Mouse (Mus musculus): ENCODE measurements around the gene Gng8.

Gng8 gene

DNA sequence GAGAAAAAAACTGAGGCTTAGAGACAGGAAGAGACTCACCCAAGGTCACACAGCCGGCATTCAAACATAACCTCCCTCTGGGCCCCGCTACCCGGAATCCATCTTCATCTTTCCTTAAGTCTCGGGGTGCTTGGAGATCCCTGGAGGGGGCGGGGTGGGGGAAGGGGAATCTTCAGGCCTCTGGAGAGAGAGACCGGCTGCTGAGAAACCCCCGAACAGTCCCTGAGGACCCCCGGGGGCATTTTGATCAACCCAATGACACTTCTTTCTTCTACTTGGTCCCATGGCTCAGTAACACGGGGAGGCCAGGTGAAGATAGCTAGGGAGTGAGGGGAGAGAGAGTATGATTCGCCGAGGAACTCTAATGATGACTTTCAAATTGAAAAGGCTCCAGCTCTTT, 15.6 kb upstream of the Gng8 start:
- DNase-seq (ENCODE audit: low spot score): peak; percentile 30

DNA sequence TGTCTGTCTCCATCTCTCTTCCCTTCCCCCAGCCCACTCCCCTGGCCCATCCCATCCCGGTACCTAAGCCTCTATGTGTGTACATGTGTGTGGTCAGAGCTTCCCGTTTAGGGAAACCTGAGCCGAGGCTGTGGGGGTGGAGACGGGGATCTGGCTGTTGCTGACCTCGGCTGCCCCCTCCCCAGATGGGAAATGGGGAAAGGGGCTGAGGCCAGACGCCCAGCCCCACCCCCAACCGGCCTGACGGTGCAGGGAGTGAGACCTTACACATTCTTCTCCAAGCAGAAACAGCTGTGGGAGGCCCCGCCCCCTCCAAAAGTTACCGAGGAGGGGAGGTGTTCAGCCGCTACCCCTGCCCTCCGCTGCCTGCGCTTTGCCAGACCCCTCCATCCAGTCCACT, 15.0 kb upstream of the Gng8 start:
- DNase-seq (ENCODE audit: low spot score): peak; percentile 56

GRCm38 (mm10) chr7:16877717-16878116, 13.9 kb upstream of the Gng8 start:
- DNase-seq (ENCODE audit: low spot score): no peak

DNA sequence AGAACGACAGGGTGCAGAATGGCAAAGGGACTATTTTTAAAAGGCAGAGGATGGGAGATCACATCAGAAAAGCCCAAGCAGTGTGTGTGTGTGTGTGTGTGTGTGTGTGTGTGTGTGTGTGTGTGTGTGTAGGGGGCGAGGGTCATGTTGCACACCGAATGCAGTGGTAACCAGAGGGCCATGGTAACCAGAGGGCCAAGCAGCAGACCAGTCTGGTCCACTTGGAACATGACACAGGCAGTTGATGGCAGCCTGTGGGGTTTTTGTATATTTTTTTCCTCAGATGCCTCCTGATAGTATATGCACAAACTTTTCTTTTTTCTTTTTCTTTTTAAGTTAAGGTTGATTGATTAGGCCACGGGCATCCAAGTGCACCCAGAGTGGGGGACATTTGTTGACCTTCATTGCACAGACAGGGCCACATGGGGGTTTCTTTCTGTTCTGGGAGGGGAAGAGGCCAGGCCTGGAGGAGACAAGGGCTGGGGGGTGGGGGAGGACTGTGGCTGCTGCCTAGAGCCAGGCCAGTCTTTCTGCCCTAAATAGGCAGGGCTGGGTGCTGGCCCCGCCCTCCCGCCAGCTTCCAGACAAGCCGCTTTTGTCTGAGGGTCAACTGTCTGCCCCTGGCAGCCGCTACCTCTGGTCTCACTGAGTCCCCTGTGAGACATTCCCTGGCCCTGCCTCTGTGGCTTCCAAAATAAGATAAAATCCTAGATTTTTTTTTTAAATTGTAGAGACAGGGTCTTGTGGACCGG, 11.6 kb upstream of the Gng8 start:
- peak; percentile 88 for DNase-seq (ENCODE audit: low spot score)

DNA sequence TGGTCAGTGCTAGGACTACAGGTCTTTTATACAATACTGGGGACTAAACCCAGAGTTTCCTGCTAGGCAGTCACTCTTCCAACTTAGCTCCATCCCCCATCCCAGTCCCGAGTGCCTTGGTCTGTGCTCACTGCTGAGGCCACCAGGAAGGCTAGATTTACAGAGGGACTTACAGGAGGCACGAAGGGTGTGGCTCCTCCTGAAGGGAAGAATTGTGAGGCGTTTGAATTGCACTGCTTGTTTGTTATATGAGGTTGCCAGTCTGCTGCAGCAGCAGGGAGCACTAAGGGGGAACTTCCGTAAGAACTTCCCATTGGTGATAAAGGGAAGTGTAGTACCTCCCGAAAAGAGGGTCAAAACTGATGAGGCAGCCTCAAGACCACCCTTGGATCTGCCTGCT, 11.0 kb upstream of the Gng8 start:
- no peak for DNase-seq (ENCODE audit: low spot score)

GRCm38 (mm10) chr7:16883162-16883561, 8.4 kb upstream of the Gng8 start:
- no peak for DNase-seq (ENCODE audit: low spot score)

DNA sequence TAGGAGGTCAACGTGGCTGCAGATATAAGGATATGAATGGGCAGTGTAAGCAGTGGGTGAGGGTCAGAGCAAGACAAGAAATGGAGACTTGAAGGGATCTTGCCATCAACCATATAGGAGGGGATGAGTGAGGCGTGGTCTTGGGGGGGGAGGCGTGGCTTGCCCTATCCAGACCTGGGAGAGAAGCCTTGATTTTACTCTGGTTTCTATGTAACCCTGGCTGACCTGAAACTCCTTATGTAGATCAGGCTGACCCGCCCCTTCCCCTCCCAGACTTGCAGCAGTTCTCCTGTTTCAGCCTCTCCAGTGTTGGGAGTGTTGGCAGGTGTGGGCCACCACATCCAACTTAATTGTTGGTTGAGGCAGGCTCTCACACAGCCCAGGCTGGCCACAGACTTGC, 7.3 kb upstream of the Gng8 start:
- no peak for DNase-seq (ENCODE audit: low spot score)

DNA sequence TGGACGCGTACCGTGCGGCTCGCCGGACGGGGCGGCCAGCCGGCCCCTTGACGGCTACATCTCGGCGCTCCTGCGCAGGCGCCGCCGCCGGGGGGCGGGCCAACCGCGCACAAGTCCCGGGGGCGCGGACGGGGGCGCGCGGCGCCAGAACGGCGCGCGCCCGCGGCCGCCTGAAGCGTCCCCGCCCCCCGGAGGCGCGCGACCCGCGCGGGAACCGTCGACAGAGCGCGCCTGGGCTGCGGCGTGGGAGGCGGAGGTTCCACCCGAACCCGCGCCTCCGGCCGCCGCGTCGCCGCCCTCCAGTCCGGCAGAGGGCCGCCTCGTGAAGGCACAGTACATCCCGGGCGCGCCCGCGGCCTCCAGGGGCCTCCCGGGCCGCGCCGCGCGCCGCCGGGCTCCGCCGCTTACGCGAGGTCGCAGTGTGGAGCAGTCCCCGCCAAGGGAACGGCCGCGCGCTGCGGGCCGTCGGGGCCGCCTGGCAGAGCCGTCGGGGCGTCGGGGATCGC, 6.3 kb upstream of the Gng8 start:
- peak; percentile 32 for DNase-seq (ENCODE audit: low spot score)

DNA sequence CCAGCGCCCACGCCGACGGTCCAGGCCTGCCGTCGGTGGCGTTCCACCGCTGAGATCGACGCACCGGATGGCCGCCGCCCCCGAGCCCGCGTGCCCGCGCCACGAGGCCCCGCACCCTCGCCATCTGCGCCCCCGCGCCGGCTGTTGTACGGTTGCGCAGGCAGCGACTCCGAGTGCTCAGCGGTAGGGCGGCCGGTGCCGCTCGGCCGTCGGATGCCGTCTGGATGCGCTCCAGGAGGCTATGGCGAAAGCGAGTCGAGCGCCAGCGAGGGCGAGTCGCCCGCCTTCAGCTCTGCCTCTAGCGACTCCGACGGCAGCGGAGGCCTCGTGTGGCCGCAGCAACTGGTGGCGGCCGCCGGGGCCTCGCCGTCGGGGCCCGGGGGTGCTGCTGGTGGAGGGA, 5.7 kb upstream of the Gng8 start:
- no peak for DNase-seq (ENCODE audit: low spot score)

DNA sequence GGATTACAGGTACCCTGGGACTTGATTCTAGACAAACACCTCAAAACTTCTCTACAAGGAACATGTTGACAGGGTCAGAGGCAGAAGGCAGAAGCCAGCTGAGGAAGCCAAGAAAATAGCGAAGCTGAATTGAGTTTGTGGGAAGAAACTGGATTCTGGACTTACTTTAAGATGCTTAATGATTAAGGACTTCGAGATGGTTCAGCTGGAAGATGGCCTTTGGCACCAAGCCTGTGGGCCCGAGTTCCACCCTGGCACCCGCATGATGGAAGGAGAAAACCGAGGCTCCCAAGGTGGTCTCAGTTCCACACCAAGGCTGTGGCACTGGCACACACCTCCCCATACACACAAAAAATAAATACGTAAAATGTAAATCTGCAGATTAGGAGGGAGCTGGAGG, 1.1 kb upstream of the Gng8 start:
- no peak for DNase-seq (ENCODE audit: low spot score)

DNA sequence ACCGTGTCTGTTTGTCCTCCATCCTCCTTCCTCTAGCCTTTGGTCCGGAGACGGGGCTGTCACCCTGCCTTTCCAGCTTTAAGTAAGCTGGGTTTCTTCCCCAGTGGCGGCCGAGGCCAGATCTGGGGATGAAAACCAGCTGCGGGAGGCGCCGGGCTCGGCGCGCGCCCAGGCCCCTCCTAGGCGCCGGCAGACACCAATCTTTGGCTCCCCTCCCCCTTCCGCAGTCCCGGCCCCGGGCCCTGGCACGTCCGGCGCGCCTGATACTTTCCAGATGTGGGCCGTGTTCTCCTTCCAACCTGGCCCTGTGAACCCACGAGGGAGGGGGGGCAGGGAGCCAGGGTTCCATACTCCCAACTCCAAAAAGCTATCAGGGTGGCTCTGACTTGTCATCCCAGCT, 642 bp upstream of the Gng8 start:
- DNase-seq (ENCODE audit: low spot score): peak; percentile 26

DNA sequence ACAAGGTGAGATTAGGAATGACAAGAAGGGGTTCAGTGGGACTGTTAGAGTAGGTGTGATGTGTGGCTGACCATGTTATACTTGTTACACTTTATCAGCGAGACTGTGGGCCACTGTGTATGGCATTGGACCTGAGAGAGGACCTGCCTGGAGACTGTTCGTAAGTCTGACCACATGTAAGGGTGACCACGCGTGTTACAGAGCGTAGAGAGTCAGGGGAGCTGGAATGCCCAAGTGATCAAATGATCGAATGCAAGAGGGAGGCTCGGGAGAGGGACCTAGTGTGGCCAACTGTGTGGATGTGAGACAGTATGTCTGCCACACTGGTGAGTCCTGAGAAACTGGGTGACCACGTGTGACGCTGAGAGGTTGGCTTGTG, 755 bp downstream of the Gng8 start:
- no peak for DNase-seq (ENCODE audit: low spot score)

- DNase-seq (ENCODE audit: low spot score): peak; percentile 30
Measured at GRCm38 (mm10) chr7:16893612-16894011, 2.0 kb downstream of the Gng8 start.

GRCm38 (mm10) chr7:16894279-16894678, 2.7 kb downstream of the Gng8 start:
- DNase-seq (ENCODE audit: low spot score): peak; percentile 70

DNA sequence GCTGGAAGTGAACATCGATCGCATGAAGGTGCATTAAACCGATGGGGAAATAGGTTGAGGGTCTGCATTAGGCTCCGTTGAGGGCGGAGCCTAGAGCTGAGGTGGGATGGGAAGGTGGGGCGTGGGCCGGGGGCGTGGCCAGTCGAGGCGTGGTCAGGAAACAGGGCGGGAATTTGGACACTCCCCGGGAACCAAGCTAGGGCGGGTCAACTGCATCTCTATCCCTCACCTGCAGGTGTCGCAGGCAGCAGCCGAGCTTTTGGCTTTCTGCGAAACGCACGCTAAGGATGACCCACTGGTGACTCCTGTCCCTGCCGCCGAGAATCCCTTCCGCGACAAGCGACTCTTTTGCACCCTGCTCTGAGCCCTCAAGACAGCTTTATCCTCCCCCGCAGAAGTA, 3.4 kb downstream of the Gng8 start:
- DNase-seq (ENCODE audit: low spot score): peak; percentile 92

DNA sequence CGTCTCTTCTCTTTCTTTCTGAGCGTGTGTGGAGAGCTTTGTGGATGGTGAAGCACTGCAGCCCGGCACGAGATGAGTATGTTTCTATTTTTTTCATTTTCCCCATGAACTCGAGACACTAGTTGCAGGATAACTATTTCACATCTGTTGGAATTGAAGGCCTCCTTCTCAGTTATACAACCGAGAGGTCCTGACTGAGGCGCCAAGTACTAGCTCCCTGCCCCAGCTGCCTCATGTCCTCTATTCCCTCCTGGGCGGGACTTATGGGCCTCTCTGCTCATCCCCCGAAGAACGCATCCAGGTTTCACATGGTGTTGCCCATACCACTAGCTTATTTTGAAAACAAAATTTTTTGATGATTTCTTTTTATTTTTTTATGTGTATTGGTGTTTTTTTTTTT, 3.9 kb downstream of the Gng8 start:
- DNase-seq (ENCODE audit: low spot score): no peak

DNA sequence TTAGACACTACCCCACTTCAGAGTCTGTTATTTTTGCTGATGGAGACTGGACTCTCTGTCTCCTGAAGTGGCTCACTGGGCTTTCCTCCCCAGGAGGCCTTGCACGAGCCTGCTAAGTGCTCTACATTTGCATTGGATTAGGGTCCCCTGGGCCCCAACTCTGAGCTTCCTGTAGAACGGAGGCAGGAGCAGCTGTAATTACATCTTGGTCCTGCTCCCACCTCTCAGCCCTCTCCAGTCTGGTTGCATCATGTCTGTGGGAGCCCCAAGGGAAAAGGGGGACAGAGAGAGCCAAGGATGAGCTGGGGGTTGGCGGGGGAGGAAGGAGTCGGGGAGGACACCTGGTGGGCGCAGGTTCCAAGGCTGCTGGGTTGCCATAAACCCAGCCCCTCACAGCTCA, 8.9 kb downstream of the Gng8 start:
- peak; percentile 49 for DNase-seq (ENCODE audit: low spot score)

- DNase-seq (ENCODE audit: low spot score): no peak
Measured at GRCm38 (mm10) chr7:16903439-16903955, 11.9 kb downstream of the Gng8 start.

GRCm38 (mm10) chr7:16904120-16904675, 12.6 kb downstream of the Gng8 start:
- DNase-seq (ENCODE audit: low spot score): no peak

GRCm38 (mm10) chr7:16905491-16906021, 14.0 kb downstream of the Gng8 start:
- DNase-seq (ENCODE audit: low spot score): no peak

DNA sequence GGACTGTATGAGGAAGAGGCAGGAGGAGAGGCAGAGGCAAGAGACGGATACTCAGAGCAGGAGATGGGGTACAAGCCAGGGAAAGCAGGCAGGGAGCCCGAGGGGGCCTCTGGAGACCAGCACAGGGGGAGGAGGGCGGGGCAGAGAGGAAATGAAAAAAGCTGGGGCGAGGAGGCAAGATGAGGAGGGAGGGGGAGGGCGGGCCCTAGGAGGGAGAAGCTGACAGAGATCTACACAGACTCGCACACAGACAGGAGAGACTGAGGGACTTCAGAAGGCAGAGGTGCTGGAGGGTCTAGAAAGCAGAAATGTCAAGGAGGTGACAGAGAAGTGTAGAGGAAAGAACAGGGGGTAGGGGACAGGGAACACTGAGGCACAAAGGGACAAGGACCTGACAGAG, 14.7 kb downstream of the Gng8 start, which contains the start of gene Ptgir:
Gene Ptgir (plus strand): TSS at position 210 of the 400 bp plus-strand sequence.
- no peak for DNase-seq (ENCODE audit: low spot score)

- DNase-seq (ENCODE audit: low spot score): no peak
Measured at GRCm38 (mm10) chr7:16906889-16907559, 15.4 kb downstream of the Gng8 start.

GRCm38 (mm10) chr7:16907842-16908241, 16.3 kb downstream of the Gng8 start:
- no peak for DNase-seq (ENCODE audit: low spot score)

Measured in retina, embryonic 14.5 days (tissue).